Mouse (Mus musculus): ENCODE data around the gene Ncr1. TPM values are rescaled to one million over a fixed set of nuclear protein-coding genes. Genes with fewer than 3 reads are reported as not detected.
"Not testable (repeated sequence)": the region's sequence is repeated elsewhere in the genome, so short reads cannot be mapped to it uniquely, and the experiment has no call there.

Ncr1 gene
- not detected in 2 replicates for polyA plus RNA-seq (2012; ENCODE audit: insufficient read depth, insufficient read length, low replicate concordance, missing spikeins)

GRCm38 (mm10) chr7:4337509-4337908 is at the start of gene Ncr1:
Ncr1 (plus strand) TSS chr7:4337724.
- no peak within 1 kb of the TSS for H3K4me3 ChIP-seq (ENCODE audit: insufficient read depth, low read depth, low read length)
- TF ChIP-seq POLR2A (IDR thresholded peaks at IDR 0.05; ENCODE audit: insufficient read depth, low read depth, low read length) (no peak), CTCF (IDR thresholded peaks at IDR 0.05; ENCODE audit: insufficient read depth, low read depth, low read length) (no peak)
- no peaks in the 10 kb centered on the region for H3K4me1 ChIP-seq (ENCODE audit: control insufficient read depth, insufficient read depth, low read length)
- H3K27ac ChIP-seq (ENCODE audit: insufficient read depth, low read depth, low read length) = no peak within 1 kb of the TSS

GRCm38 (mm10) chr7:4292638-4293037 is 44.9 kb upstream of the Ncr1 start:
- no peaks in the 10 kb centered on the region for H3K4me1 ChIP-seq (ENCODE audit: control insufficient read depth, insufficient read depth, low read length)
- WGBS = 76% methylated on average over 5 of the region's 5 CpGs
- no peak overlapping the region for H3K4me3 ChIP-seq (ENCODE audit: insufficient read depth, low read depth, low read length)
- no peak overlapping the region for H3K27ac ChIP-seq (ENCODE audit: insufficient read depth, low read depth, low read length)
- TF ChIP-seq POLR2A (IDR thresholded peaks at IDR 0.05; ENCODE audit: insufficient read depth, low read depth, low read length) (no peak), CTCF (IDR thresholded peaks at IDR 0.05; ENCODE audit: insufficient read depth, low read depth, low read length) (no peak)

GRCm38 (mm10) chr7:4297189-4297588 is 40.3 kb upstream of the Ncr1 start:
- Histone ChIP-seq H3K4me3 (ENCODE audit: insufficient read depth, low read depth, low read length) (no peak overlapping the region), H3K4me1 (ENCODE audit: control insufficient read depth, insufficient read depth, low read length) (no peaks in the 10 kb centered on the region), H3K27ac (ENCODE audit: insufficient read depth, low read depth, low read length) (no peak overlapping the region)
- no peak for TF ChIP-seq POLR2A (IDR thresholded peaks at IDR 0.05; ENCODE audit: insufficient read depth, low read depth, low read length)
- TF ChIP-seq CTCF (IDR thresholded peaks at IDR 0.05; ENCODE audit: insufficient read depth, low read depth, low read length) = no peak
- 33% methylated on average over 1 of the region's 1 CpGs for WGBS

GRCm38 (mm10) chr7:4300166-4300565 is 37.4 kb upstream of the Ncr1 start:
- no peak for TF ChIP-seq POLR2A (IDR thresholded peaks at IDR 0.05; ENCODE audit: insufficient read depth, low read depth, low read length)
- no peak for TF ChIP-seq CTCF (IDR thresholded peaks at IDR 0.05; ENCODE audit: insufficient read depth, low read depth, low read length)
- no peak overlapping the region for H3K27ac ChIP-seq (ENCODE audit: insufficient read depth, low read depth, low read length)
- no peak overlapping the region for H3K4me3 ChIP-seq (ENCODE audit: insufficient read depth, low read depth, low read length)
- no peaks in the 10 kb centered on the region for H3K4me1 ChIP-seq (ENCODE audit: control insufficient read depth, insufficient read depth, low read length)

- Histone ChIP-seq H3K4me3 (ENCODE audit: insufficient read depth, low read depth, low read length) (no peak overlapping the region), H3K27ac (ENCODE audit: insufficient read depth, low read depth, low read length) (no peak overlapping the region), H3K4me1 (ENCODE audit: control insufficient read depth, insufficient read depth, low read length) (no peaks in the 10 kb centered on the region)
- 96% methylated on average over 1 of the region's 1 CpGs for WGBS
- TF ChIP-seq CTCF (IDR thresholded peaks at IDR 0.05; ENCODE audit: insufficient read depth, low read depth, low read length) = no peak
- no peak for TF ChIP-seq POLR2A (IDR thresholded peaks at IDR 0.05; ENCODE audit: insufficient read depth, low read depth, low read length)
Measured at GRCm38 (mm10) chr7:4303457-4303856, 34.1 kb upstream of the Ncr1 start.

- H3K4me3 ChIP-seq (ENCODE audit: insufficient read depth, low read depth, low read length); H3K4me1 ChIP-seq (ENCODE audit: control insufficient read depth, insufficient read depth, low read length); H3K27ac ChIP-seq (ENCODE audit: insufficient read depth, low read depth, low read length): not testable (repeated sequence)
- 84% methylated on average over 2 of the region's 2 CpGs for WGBS
Measured at GRCm38 (mm10) chr7:4313109-4313508, 24.4 kb upstream of the Ncr1 start.

- not testable (repeated sequence) for H3K27ac ChIP-seq (ENCODE audit: insufficient read depth, low read depth, low read length); H3K4me1 ChIP-seq (ENCODE audit: control insufficient read depth, insufficient read depth, low read length); H3K4me3 ChIP-seq (ENCODE audit: insufficient read depth, low read depth, low read length)
- WGBS = 87% methylated on average over 3 of the region's 3 CpGs
Measured at GRCm38 (mm10) chr7:4313531-4313930, 24.0 kb upstream of the Ncr1 start.

- 80% methylated on average over 2 of the region's 2 CpGs for WGBS
- Histone ChIP-seq H3K4me3 (ENCODE audit: insufficient read depth, low read depth, low read length) (no peak overlapping the region), H3K27ac (ENCODE audit: insufficient read depth, low read depth, low read length) (no peak overlapping the region), H3K4me1 (ENCODE audit: control insufficient read depth, insufficient read depth, low read length) (no peaks in the 10 kb centered on the region)
- no peak for TF ChIP-seq CTCF (IDR thresholded peaks at IDR 0.05; ENCODE audit: insufficient read depth, low read depth, low read length)
- TF ChIP-seq POLR2A (IDR thresholded peaks at IDR 0.05; ENCODE audit: insufficient read depth, low read depth, low read length) = no peak
Measured at GRCm38 (mm10) chr7:4323301-4323700, 14.2 kb upstream of the Ncr1 start.

- Histone ChIP-seq H3K27ac (ENCODE audit: insufficient read depth, low read depth, low read length) (no peak overlapping the region), H3K4me1 (ENCODE audit: control insufficient read depth, insufficient read depth, low read length) (no peaks in the 10 kb centered on the region), H3K4me3 (ENCODE audit: insufficient read depth, low read depth, low read length) (no peak overlapping the region)
- WGBS = 81% methylated on average over 7 of the region's 7 CpGs
- TF ChIP-seq POLR2A (IDR thresholded peaks at IDR 0.05; ENCODE audit: insufficient read depth, low read depth, low read length) = no peak
- TF ChIP-seq CTCF (IDR thresholded peaks at IDR 0.05; ENCODE audit: insufficient read depth, low read depth, low read length) = no peak
Measured at GRCm38 (mm10) chr7:4373521-4373920, 36.0 kb downstream of the Ncr1 start.

Other genes starting within 250 kb of the Ncr1 start
- 162 and 238 TPM in 2 replicates for gene Ttyh1, start 218.3 kb upstream of the Ncr1 start, polyA plus RNA-seq (2012; ENCODE audit: insufficient read depth, insufficient read length, low replicate concordance, missing spikeins)
- gene Leng8, start 200.7 kb upstream of the Ncr1 start, polyA plus RNA-seq (2012; ENCODE audit: insufficient read depth, insufficient read length, low replicate concordance, missing spikeins) = 552 and 558 TPM in 2 replicates
- gene Leng9, start 187.3 kb upstream of the Ncr1 start, polyA plus RNA-seq (2012; ENCODE audit: insufficient read depth, insufficient read length, low replicate concordance, missing spikeins) = not detected in 2 replicates
- not detected in 2 replicates for gene Cdc42ep5, start 172.9 kb upstream of the Ncr1 start, polyA plus RNA-seq (2012; ENCODE audit: insufficient read depth, insufficient read length, low replicate concordance, missing spikeins)
- not detected in 2 replicates for gene Lilra5, start 100.0 kb upstream of the Ncr1 start, polyA plus RNA-seq (2012; ENCODE audit: insufficient read depth, insufficient read length, low replicate concordance, missing spikeins)
- gene Gp6, start 60.0 kb downstream of the Ncr1 start, polyA plus RNA-seq (2012; ENCODE audit: insufficient read depth, insufficient read length, low replicate concordance, missing spikeins) = not detected in 2 replicates
- not detected in 2 replicates for gene Rdh13, start 107.9 kb downstream of the Ncr1 start, polyA plus RNA-seq (2012; ENCODE audit: insufficient read depth, insufficient read length, low replicate concordance, missing spikeins)
- not detected in 2 replicates for gene Eps8l1, start 123.0 kb downstream of the Ncr1 start, polyA plus RNA-seq (2012; ENCODE audit: insufficient read depth, insufficient read length, low replicate concordance, missing spikeins)
- gene Ppp1r12c, start 164.0 kb downstream of the Ncr1 start, polyA plus RNA-seq (2012; ENCODE audit: insufficient read depth, insufficient read length, low replicate concordance, missing spikeins) = not detected in 2 replicates
- not detected in 2 replicates for gene Tnnt1, start 178.7 kb downstream of the Ncr1 start, polyA plus RNA-seq (2012; ENCODE audit: insufficient read depth, insufficient read length, low replicate concordance, missing spikeins)
- gene Tnni3, start 186.5 kb downstream of the Ncr1 start, polyA plus RNA-seq (2012; ENCODE audit: insufficient read depth, insufficient read length, low replicate concordance, missing spikeins) = not detected in 2 replicates
- gene Dnaaf3, start 194.7 kb downstream of the Ncr1 start, polyA plus RNA-seq (2012; ENCODE audit: insufficient read depth, insufficient read length, low replicate concordance, missing spikeins) = not detected in 2 replicates
- gene Syt5, start 209.8 kb downstream of the Ncr1 start, polyA plus RNA-seq (2012; ENCODE audit: insufficient read depth, insufficient read length, low replicate concordance, missing spikeins) = not detected in 2 replicates

Data from olfactory bulb, adult 2 months (tissue).